Mouse (Mus musculus): ENCODE measurements around the gene Cdc26. TPM values are rescaled to one million over a fixed set of nuclear protein-coding genes. Genes with fewer than 3 reads are reported as not detected.

Gene Cdc26
- total RNA-seq, 2 experiments from 2014 or later, result 47.7 to 54.9 TPM

DNA sequence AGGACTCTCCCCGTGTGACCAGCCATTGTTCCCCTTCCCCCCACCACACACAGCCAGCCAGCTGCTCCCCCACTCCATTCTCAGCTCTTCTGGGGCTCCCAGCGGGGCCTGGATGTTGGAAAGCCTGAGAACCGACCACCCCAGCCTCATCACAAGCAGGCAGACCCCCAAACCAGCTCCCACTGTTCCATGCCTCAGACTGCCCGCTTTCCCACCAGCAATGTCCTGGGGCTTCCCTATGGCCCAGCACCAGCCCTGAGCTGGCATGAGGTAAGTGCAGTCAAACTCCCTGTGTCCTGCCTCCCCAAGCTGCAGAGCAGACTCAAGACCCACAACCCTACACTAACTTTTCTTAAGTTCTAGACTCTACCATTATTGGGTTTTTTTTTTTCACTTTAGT lies 2.3 kb downstream of the Cdc26 start:
- no peak for DNase-seq (ENCODE audit: low spot score in 2 of 2)

DNA sequence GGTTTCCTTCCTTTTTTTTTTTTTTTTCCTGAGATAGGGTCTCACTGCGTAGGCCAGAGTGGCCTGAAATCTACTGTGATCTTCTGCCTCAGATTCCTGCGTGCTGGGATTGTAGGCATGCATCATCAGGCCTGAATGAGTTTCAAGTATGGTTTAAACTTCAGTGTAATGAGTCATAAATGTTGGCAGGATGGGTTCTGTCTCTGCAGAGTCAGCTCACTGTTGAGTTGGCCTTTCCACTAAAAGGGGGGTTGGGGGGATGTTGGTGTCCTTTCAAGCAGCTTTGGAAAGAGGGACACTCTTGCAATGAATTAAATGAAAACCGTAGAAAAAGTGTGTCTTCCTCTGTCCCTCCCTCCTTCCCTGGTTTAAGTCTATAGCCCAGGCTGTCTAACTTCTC lies 9.5 kb downstream of the Cdc26 start:
- no peak for DNase-seq (ENCODE audit: low spot score in 2 of 2)

DNA sequence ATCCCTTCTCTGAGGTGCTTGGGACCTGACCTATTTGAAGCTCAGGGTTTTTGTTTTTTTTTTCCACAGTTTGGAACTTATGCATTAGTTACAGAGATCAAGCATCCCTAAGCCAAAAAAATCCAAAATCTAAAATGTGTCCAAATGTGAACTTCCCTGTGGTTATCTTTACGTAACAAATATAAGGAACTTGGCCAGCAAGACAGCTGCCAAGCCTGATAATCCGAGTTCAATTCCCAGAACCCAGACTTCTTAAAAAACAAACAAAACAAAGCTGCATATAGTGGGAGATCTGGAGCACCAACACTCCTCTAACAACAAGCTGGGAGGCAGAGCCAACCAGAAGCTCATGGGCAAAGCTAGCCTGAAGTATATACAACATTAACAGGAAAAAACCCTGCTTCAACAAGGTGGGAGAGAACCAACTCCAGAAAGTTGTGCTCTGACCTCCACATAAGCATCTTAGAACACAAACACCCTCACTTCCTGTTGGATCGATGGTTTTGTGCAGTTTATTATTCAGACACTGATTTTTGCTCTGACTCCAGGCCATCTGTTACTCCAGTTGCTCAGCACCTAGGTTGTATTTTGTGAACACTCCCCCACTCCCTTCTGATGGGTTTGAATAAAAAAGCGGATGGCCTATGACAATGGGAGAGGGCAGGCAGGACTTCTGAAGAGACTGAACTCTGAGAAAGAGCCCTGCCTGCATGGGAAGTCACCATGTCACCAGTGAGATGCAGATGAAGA lies 10.7 kb downstream of the Cdc26 start:
- DNase-seq (ENCODE audit: low spot score in 2 of 2), result no peak

DNA sequence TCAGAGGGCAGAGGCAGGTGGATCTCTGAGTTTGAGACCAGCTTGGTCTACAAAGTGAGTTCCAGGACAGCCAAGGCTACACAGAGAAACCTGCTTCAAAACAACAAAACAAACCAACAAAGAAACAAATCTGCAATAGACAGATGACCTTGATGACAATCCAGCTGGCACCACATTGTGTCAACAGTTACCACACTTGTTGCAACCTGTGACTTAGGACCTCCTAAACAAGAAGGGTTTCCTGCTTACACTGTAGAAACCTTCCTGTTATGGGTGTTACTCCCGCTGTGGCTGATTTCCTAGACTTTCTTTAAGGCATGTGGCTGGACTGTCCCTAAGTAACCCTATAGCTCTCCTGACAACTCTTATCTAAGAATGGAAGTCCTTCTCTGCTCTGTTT lies 12.6 kb downstream of the Cdc26 start:
- DNase-seq (ENCODE audit: low spot score in 2 of 2), result no peak

DNA sequence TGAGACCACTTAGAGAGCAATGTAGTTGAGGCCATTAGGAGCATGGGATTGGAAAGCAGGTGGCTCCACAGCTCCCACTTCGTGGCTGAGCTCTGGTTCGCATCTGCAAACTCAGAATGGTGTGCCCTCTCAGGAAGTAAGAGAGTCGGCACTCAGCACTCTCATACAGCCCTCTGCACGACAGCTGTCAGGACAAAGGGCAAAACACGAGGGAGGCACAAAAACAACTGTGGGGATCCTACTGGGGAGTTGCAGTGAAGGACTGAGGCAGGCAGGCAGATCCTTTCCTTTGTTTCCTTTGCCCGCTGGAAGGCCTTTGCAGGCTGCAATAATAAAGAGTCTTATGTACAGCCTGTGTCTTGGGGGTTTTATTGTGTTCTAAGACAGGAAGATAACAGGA lies 15.0 kb downstream of the Cdc26 start:
- no peak for DNase-seq (ENCODE audit: low spot score in 2 of 2)

DNA sequence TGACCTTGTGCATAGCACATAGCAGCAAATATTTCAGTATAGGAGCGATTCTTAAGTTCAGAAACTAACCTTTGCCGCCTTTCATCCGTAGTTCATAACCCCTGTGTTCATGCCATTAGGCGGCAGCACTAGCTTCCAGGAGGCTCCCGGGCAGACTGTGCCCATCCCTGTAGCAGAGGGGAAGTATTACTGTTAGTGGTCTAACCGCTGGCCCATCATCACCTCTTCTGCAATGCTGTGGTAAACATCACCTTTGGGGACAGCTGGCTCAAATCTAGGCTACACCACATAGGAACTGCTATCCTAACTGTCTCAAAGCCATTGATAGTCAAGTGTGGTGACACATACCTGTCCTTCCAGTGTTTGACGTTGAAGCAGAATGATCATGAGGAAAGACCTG lies 16.6 kb downstream of the Cdc26 start:
- no peak for DNase-seq (ENCODE audit: low spot score in 2 of 2)

DNA sequence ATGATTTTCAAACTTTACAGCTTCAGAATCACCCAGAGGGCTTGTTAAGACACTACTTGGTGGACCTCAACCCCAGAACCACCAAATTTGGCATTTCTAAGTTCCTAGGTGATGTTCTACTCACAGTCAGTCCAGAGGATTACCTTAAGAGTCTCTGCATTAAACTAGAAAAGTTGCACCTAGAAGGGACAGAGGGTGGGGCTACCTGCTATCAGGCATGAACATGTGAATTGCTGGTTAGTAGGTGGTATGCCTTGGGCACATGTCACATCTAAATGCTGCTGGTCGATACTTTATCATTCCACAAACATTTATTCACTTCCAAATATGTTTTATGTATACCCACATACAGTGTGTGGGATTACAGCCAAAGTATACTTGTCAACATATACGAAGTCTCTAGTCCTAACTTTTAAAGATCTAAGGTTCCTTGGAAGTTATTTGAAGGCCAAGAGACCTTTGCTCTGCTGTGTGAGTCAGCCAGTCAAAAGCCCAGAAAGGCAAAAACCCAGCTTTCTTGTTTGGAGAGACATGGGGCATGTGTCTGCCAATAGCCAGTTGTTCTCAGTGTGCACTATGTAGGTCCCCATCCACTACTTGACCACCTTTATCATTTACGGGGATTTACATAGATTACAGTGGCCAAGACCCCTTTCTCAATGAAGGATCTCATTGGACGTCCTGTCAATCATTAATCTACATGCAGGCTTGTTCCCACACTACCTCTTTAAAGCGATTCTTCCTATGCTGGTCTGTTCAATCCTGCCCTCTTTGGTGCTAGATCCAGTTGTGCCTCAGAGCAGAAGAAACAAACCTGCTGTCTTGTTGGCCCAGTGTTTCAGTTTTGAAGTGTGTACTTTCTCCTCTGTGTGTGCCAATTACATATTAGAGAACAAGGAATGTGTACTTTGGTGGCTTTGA lies 18.6 kb downstream of the Cdc26 start:
- DNase-seq (ENCODE audit: low spot score in 2 of 2), result no peak

DNA sequence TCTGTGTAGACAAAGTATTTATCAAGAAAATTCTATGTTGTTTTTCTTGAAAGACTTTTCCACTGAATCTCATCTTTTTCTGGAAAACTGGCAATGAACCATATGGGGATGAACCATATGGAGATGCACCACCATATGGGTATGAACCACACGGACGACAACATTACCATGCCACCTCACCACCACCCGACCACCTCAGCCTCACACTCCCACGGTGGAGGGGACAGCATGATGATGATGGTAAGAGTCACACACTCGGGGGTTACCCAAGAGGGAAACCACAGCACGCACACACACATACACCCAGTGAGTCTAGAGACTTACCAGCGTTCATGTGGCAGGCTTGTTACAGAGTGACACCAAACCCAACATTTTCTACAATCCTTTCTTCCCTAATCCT lies 23.0 kb downstream of the Cdc26 start:
- no peak for DNase-seq (ENCODE audit: low spot score in 2 of 2)

DNA sequence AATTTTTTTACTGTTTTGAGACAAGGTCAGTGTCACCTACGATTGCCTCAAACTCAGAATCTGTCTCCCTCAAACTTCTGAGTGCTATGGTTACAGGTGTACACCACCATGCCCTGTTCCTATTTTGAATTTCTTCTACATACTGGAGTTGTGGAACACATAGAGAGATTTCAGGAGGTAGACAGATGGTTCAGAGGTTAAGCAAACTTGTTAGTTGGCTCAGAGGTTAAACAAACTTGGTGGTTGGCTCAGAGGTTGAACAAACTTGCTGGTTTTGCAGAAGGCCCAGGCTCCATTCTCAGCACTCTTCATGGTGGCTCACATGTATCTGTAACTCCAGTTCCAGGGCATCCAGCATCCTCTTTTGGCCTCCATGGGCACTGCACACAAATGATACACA lies 24.3 kb downstream of the Cdc26 start:
- DNase-seq (ENCODE audit: low spot score in 2 of 2), result no peak

DNA sequence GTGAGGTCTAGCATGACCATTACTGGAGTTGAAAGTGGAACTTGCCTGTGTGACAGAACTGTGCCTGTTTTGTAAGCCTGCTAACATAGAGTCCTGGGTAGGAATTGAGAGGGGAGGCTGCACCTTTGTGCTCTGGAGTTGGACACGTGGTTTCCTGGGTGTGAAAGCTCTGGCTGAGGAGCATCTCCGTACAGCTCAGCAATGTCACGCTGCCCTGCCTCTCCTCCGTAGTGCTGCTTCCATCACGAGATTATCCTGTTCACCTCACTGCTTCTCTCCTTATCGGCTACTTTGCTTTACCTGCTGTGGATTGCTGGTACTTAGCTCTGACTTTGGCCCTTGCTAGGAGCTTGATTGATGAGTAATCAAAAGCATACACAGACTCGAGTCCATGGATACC lies 24.7 kb downstream of the Cdc26 start:
- no peak for DNase-seq (ENCODE audit: low spot score in 2 of 2)

DNA sequence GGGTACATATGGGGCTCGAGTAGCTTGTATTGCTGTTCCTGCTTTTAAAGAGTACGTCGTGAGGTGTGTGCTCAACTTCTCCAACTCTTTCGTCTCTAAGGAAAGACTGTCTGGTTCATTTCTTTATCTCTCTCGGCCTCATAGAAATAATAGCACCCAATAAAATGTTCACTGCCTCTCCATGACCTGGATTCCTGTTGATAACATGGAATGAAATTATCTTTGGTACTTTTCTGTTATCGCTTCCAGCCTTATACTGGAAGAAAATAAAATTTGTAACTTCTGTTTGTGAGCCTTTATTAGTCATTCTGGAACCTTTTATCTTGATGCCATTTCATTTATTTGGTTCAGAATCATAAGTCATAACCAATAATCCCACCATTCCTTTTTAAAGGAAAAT lies 25.2 kb downstream of the Cdc26 start:
- DNase-seq (ENCODE audit: low spot score in 2 of 2), result no peak

DNA sequence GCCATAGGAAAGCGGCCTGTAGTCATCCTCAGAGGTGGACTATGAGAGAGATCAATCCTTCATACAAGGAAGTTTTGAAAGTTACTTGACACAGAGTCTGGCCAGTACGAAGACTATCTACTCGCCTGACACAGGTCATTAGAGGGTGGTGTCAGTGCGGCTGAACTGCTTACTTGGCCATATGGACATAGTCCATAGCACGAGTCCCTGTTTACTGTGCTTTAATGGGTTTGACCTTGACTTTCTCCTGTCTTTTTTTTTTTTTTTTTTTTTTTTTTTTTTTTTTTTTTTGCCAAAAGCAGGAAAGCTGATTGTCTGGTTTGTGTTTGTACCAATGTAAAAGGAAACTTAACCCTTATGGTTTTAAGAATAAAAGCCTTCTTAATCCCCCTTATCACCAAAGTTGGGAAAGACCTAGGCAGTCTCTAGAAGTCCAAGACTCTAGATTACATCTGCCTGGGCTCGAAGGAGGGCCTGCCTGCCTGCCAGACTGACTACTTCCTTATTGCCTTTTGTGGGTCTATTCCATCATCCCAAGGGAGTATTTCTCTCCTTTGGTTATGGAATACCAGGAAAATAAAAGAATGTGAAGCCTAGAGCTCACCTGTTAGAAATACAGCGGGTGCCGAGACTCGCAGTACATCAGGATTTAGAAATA lies 28.6 kb downstream of the Cdc26 start:
- no peak for DNase-seq (ENCODE audit: low spot score in 2 of 2)

DNA sequence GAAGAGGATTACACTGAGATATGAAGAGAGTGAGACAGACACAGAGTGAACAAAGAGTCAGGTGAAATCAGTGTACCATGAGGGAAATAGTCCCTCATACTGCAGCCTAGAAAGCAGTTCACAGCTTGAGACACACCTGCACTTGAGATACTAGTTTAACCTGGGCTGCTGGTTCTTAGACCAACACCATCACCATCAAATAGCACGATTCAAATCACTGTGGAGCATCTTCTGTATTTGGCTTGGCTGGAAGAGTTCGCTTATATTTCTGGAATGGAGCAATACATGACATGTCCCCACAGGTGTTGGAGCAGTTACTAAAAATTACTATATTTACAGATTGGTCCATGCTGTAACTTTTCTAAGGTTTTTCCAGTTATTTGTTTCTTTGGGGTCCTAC lies 32.3 kb downstream of the Cdc26 start:
- no peak for DNase-seq (ENCODE audit: low spot score in 2 of 2)

DNA sequence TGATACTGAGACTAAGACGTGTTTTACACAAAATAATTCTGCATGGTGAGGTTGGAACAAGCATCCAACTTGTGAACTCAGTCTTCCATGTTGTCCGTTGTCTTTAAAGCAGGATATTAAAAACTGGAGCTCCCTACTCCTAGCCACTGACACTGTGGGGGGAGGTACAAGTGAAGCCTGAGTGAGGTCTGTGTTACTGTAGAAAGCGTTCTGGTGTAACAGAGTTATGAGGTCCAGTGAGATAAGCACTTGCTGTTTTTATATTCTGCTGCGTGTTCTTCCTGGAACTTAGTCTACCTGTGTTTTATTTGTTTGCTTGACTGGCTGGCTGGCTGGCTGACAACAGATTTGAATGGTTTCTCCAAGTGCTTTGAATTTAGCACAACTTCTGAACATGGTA lies 34.1 kb downstream of the Cdc26 start:
- no peak for DNase-seq (ENCODE audit: low spot score in 2 of 2)

DNA sequence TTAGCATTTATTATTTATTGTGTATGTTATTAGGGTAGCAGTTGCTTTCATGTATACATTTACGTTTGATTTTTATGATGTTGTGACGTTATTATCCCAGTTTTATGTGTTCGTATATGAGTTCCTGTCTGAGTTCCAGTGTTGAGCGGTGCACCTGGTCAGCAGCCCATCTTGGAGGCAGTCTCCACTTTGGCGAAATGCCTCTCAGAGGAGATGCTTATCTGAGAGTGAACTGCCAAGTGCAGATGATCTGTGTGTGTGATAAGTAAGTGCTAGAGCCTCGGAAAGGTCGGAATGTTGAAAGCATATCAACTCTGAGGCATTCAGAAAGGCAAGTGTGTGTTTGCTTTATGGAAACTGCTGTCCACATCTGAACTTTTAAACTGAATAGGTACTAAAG lies 34.8 kb downstream of the Cdc26 start:
- DNase-seq (ENCODE audit: low spot score in 2 of 2), result no peak

DNA sequence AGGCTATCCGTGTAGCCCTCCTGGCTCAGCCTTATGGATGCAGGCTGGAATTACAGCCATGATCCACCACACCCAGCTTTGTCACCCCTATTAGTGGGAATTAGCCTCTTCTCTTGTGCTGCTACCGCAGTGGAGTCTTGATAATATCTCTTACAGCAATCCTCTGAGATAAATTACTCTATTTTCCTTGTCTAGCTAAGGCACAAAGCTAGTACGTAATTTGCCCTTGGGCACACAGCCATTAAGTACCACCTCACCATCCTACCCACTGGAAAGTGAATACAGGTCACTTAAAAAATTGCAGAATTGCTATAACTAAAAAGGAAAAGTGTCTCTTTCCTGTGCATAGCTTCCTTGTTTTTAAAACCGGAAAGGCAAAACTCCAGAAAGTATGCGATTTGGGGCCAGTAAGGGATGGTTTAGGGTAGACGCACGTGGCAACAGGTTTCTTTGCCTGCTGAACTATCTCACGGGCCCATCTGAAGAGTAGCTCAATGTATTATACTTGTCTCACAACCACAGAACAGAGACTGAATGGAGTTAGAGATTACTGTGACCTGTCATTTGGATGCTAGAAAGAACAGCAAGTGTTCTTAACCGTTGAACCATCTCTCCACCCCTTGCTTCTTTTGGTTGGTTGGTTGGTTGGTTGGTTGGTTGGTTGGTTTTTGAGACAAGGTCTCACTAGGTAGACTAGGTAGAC lies 35.5 kb downstream of the Cdc26 start:
- no peak for DNase-seq (ENCODE audit: low spot score in 2 of 2)

DNA sequence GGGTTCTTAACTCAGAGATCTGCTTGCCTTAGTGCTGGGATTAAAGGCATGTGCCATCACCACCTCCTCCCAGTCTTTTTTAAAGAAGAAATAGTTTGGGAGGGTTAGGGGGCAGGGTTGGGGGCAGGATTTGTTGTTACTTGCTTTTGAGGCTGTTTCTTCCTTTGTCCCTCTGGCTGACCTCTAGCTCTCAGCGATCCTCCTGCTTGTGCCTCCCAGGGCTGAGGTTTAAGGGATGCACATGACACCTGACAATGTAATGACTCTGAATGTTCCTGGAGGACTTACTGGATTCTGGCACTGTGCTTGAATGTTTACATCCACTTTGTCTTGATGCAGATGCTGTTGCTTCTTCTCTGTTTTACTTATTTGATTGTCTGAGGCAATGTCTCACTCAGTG lies 36.0 kb downstream of the Cdc26 start:
- no peak for DNase-seq (ENCODE audit: low spot score in 2 of 2)

DNA sequence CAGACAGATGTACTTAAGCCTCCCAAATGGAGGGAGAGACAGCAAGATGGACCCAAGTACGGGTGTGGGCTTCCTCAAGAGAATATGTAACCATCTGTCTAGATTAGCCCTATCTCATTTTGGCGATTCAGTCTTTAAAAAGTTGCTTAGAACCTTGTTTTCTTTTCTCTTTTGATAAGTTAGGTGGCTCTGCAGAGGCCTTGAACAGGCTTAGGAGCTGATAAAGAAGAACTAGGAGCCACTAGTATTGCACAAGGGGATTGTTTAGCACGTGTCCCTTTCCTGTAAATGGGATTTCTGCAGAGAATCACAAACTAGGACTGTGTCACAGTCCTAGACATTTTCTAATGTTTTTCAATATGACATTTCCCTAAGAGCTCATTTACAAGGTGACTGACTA lies 39.4 kb downstream of the Cdc26 start:
- no peak for DNase-seq (ENCODE audit: low spot score in 2 of 2)

DNA sequence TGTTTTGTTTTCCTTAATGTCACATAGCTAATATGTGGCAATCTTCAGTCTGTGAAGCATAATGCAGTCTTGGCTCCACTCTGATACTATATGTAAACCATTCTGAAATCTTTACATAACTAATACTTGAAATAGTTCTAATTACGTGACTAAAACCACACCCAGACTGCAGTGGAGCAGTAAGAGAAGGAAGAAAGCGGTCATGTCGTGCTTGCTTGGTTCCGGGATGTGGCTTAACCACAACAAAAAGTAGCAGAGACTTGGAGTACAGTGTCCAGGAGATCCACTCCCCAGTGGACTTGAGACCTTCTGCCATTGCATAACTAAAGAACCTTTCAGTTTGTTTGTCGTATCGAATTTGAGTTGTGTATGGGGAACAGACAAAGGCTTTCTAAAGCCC lies 40.9 kb downstream of the Cdc26 start:
- no peak for DNase-seq (ENCODE audit: low spot score in 2 of 2)

DNA sequence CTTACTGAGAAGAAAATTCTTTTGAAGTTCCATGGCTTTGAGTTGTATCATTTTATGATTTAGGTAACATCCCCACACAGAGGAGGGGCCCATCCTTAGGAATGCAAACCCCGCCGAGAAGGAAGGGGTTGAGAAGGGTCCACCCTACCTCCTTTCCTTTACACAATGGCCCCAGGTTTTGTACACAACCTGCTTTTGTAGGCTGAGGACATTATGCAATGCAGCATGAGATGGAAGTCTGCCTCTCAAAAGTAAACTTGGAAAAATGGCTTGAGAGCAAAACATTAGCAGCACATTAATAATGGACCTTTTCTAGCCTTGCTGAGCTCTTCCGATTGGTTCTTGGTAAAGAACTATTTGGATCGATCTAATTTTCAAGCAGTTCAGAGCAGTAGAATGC lies 42.2 kb downstream of the Cdc26 start:
- DNase-seq (ENCODE audit: low spot score in 2 of 2), result no peak

DNA sequence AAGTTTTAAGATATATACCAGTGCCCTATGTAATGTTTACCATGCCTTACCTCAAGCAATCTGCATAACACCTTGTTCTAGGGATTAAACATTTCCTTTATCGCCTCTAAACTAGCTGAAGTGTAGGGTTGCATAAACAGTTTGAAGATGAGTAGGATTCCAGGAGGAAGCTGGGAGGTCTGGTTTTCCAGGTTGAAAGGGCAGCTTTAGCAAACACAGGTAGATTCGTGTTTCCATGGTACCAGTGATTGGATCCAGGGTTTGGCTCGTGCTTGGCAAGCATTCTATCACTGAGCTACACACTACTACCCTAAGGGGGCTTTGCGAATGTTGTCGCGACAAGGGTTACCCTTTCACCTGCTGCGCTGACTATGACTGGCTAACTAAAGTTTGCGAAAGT lies 44.1 kb downstream of the Cdc26 start:
- DNase-seq (ENCODE audit: low spot score in 2 of 2), result no peak

DNA sequence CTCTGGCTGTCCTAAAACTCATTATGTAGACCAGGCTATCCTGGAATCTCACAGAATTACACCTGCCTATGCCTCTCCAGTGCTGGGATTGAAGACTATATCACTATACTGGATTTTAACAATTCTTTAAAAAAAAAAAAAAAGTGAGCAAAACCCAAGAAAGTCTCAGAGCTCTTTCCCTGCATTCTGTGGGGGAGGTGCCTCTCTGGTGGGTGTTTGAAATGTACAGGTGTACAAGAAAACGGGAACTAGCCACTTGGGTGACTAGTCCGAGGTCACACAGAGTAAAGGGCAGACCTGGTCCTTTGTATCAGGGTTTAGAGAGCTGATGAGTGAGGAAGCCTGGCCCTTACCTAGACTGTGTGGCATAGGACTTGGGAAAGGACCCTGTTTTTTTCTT lies 46.0 kb downstream of the Cdc26 start:
- no peak for DNase-seq (ENCODE audit: low spot score in 2 of 2)
